Mouse (Mus musculus) intestine, embryonic 15.5 days (tissue): ENCODE measurements around the gene Mbnl3. TPM values are rescaled to one million over a fixed set of nuclear protein-coding genes. Genes with fewer than 3 reads are reported as not detected.

Experiments
- ATAC-seq: fragments of 200-750 bp; cut with Nextera tagmentation; 2 replicates; pipeline ENCODE4 v1.8.0; 2017; ENCODE audit warnings: moderate TSS enrichment, moderate library complexity
- H3K27ac ChIP-seq: fragments of 300-500 bp; sonication (generic); 2 replicates; pipeline ENCODE4 v1.5.1; 2015; ENCODE audit warnings: mild to moderate bottlenecking, inconsistent platforms
- H3K27me3 ChIP-seq: fragments of 300-500 bp; sonication (generic); replicated peaks from 2 replicates; pipeline ENCODE4 v1.6.1; 2015; ENCODE audit warnings: inconsistent platforms
- H3K36me3 ChIP-seq: fragments of 300-500 bp; sonication (generic); 2 replicates; pipeline ENCODE4 v1.6.1; 2015; ENCODE audit warnings: inconsistent platforms
- H3K4me1 ChIP-seq: fragments of 300-500 bp; sonication (generic); replicated peaks from 2 replicates; pipeline ENCODE4 v1.6.1; 2015; ENCODE audit warnings: inconsistent platforms
- H3K4me2 ChIP-seq: fragments of 300-500 bp; sonication (generic); replicated peaks from 2 replicates; pipeline ENCODE4 v1.6.1; 2015; ENCODE audit warnings: mild to moderate bottlenecking, inconsistent platforms
- H3K4me3 ChIP-seq: fragments of 300-500 bp; sonication (generic); replicated peaks from 2 replicates; pipeline ENCODE4 v1.5.1; 2015; ENCODE audit warnings: inconsistent platforms
- H3K9ac ChIP-seq: fragments of 300-500 bp; sonication (generic); 2 replicates; pipeline ENCODE4 v1.6.1; 2015; ENCODE audit warnings: inconsistent platforms
- H3K9me3 ChIP-seq: fragments of 300-500 bp; sonication (generic); 2 replicates; pipeline ENCODE4 v1.6.1; 2016; ENCODE audit warnings: inconsistent platforms
- WGBS: fragments of 180-500 bp; shearing (Covaris S2); methylation state at CpG from one replicate; pipeline ENCODE4 v1.1.7; 2015; 5-methylcytosine and 5-hydroxymethylcytosine counted together
- polyA plus RNA-seq: library from polyadenylated mRNA; unstranded; fragments of >200 nt; fragmentation: Nextera tagmentation; extraction: Ambion mirVana; gene quantifications from 2 replicates; pipeline ENCODE4 v1.2.1, GENCODE M21; 2015

Mbnl3 gene
- polyA plus RNA-seq, result 10.7 and 11.3 TPM in 2 replicates

- no peaks in the 10 kb centered on the region for H3K36me3 ChIP-seq
- ATAC-seq, result no peak
- H3K4me3 ChIP-seq, result peak within 1 kb of the TSS; percentile 54
Measured at GRCm38 (mm10) chrX:51206432-51206831, at the start of gene Mbnl3. TSS of gene Mbnl3 (minus strand) at chrX:51206532.

GRCm38 (mm10) chrX:51205548-51206324, 596 bp downstream of the Mbnl3 start:
- peak; percentile 87 for ATAC-seq
- peak overlapping the region; percentile 79 for H3K27ac ChIP-seq
- no peaks in the 10 kb centered on the region for H3K27me3 ChIP-seq
- 17% methylated on average over 78 of the region's 79 CpGs for WGBS
- no peaks in the 10 kb centered on the region for H3K9me3 ChIP-seq
- H3K36me3 ChIP-seq, result no peaks in the 10 kb centered on the region
- H3K4me2 ChIP-seq, result peak overlapping the region; percentile 68
- no peaks in the 10 kb centered on the region for H3K4me1 ChIP-seq
- H3K9ac ChIP-seq, result peak overlapping the region; percentile 50
- H3K4me3 ChIP-seq, result peak overlapping the region; percentile 54

More at GRCm38 (mm10) chrX:51206432-51206831, at the start of gene Mbnl3:
- 41% methylated on average over 11 of the region's 11 CpGs for WGBS
- Histone ChIP-seq H3K9ac (peak within 1 kb of the TSS; percentile 50), H3K4me2 (peak within 1 kb of the TSS; percentile 68), H3K9me3 (no peaks in the 10 kb centered on the region), H3K4me1 (no peaks in the 10 kb centered on the region), H3K27ac (peak within 1 kb of the TSS; percentile 79), H3K27me3 (no peaks in the 10 kb centered on the region)

- WGBS, result 15% methylated on average over 40 of the region's 67 CpGs
- peak; percentile 93 for ATAC-seq
Measured at GRCm38 (mm10) chrX:51204626-51205547, 1.4 kb downstream of the Mbnl3 start.

GRCm38 (mm10) chrX:51197012-51197411, 9.3 kb downstream of the Mbnl3 start:
- no peak for ATAC-seq
- Histone ChIP-seq H3K4me3 (no peak overlapping the region), H3K9me3 (no peaks in the 10 kb centered on the region), H3K36me3 (no peaks in the 10 kb centered on the region), H3K27ac (no peak overlapping the region), H3K27me3 (no peaks in the 10 kb centered on the region), H3K4me1 (no peaks in the 10 kb centered on the region), H3K4me2 (no peak overlapping the region), H3K9ac (no peak overlapping the region)

More at GRCm38 (mm10) chrX:51204626-51205547, 1.4 kb downstream of the Mbnl3 start:
- Histone ChIP-seq H3K27ac (peak overlapping the region; percentile 79), H3K27me3 (no peaks in the 10 kb centered on the region), H3K4me3 (peak overlapping the region; percentile 54), H3K4me1 (no peaks in the 10 kb centered on the region), H3K9me3 (no peaks in the 10 kb centered on the region), H3K4me2 (peak overlapping the region; percentile 68), H3K36me3 (no peaks in the 10 kb centered on the region), H3K9ac (peak overlapping the region; percentile 50)

GRCm38 (mm10) chrX:51171914-51172313, 34.4 kb downstream of the Mbnl3 start:
- ATAC-seq, result no peak
- Histone ChIP-seq H3K27ac (no peak overlapping the region), H3K4me2 (no peak overlapping the region), H3K9me3 (no peaks in the 10 kb centered on the region), H3K36me3 (no peaks in the 10 kb centered on the region), H3K27me3 (no peaks in the 10 kb centered on the region), H3K4me1 (no peaks in the 10 kb centered on the region), H3K4me3 (no peak overlapping the region), H3K9ac (no peak overlapping the region)
- WGBS, result 48% methylated on average over 2 of the region's 2 CpGs

GRCm38 (mm10) chrX:51171413-51171812, 34.9 kb downstream of the Mbnl3 start:
- Histone ChIP-seq H3K9ac (no peak overlapping the region), H3K4me2 (no peak overlapping the region), H3K9me3 (no peaks in the 10 kb centered on the region), H3K36me3 (no peaks in the 10 kb centered on the region), H3K4me3 (no peak overlapping the region), H3K27ac (no peak overlapping the region), H3K27me3 (no peaks in the 10 kb centered on the region), H3K4me1 (no peaks in the 10 kb centered on the region)
- WGBS, result 59% methylated on average over 6 of the region's 6 CpGs
- peak; percentile 58; the same call in 1 of the 2 replicates for ATAC-seq

- 89% methylated on average over 1 of the region's 1 CpGs for WGBS
- H3K4me2 ChIP-seq, result no peak overlapping the region
- no peak overlapping the region for H3K4me3 ChIP-seq
Measured at GRCm38 (mm10) chrX:51170404-51170803, 35.9 kb downstream of the Mbnl3 start.

GRCm38 (mm10) chrX:51169476-51170045, 36.8 kb downstream of the Mbnl3 start:
- no peak overlapping the region for H3K4me2 ChIP-seq
- H3K4me3 ChIP-seq, result no peak overlapping the region
- H3K4me1 ChIP-seq, result no peaks in the 10 kb centered on the region
- H3K9ac ChIP-seq, result no peak overlapping the region
- no peaks in the 10 kb centered on the region for H3K36me3 ChIP-seq
- 71% methylated on average over 5 of the region's 5 CpGs for WGBS
- ATAC-seq, result no peak
- no peaks in the 10 kb centered on the region for H3K27me3 ChIP-seq
- H3K9me3 ChIP-seq, result no peaks in the 10 kb centered on the region
- no peak overlapping the region for H3K27ac ChIP-seq

More at GRCm38 (mm10) chrX:51170404-51170803, 35.9 kb downstream of the Mbnl3 start:
- no peak overlapping the region for H3K9ac ChIP-seq
- no peaks in the 10 kb centered on the region for H3K27me3 ChIP-seq
- H3K4me1 ChIP-seq, result no peaks in the 10 kb centered on the region
- ATAC-seq, result no peak
- H3K27ac ChIP-seq, result no peak overlapping the region
- H3K9me3 ChIP-seq, result no peaks in the 10 kb centered on the region
- no peaks in the 10 kb centered on the region for H3K36me3 ChIP-seq

- Histone ChIP-seq H3K36me3 (no peaks in the 10 kb centered on the region), H3K4me1 (no peaks in the 10 kb centered on the region), H3K4me3 (no peak overlapping the region), H3K27me3 (no peaks in the 10 kb centered on the region), H3K9ac (no peak overlapping the region), H3K27ac (no peak overlapping the region), H3K9me3 (no peaks in the 10 kb centered on the region), H3K4me2 (no peak overlapping the region)
- ATAC-seq, result no peak
- 81% methylated on average over 3 of the region's 3 CpGs for WGBS
Measured at GRCm38 (mm10) chrX:51167976-51168375, 38.4 kb downstream of the Mbnl3 start.

GRCm38 (mm10) chrX:51164766-51165165, 41.6 kb downstream of the Mbnl3 start:
- 63% methylated on average over 5 of the region's 5 CpGs for WGBS
- Histone ChIP-seq H3K27me3 (no peaks in the 10 kb centered on the region), H3K9me3 (no peaks in the 10 kb centered on the region), H3K4me2 (no peak overlapping the region), H3K27ac (no peak overlapping the region), H3K4me3 (no peak overlapping the region), H3K9ac (no peak overlapping the region), H3K4me1 (no peaks in the 10 kb centered on the region), H3K36me3 (no peaks in the 10 kb centered on the region)
- no peak for ATAC-seq

GRCm38 (mm10) chrX:51148436-51148835, 57.9 kb downstream of the Mbnl3 start:
- no peaks in the 10 kb centered on the region for H3K36me3 ChIP-seq
- 65% methylated on average over 4 of the region's 4 CpGs for WGBS
- H3K4me1 ChIP-seq, result no peaks in the 10 kb centered on the region
- H3K4me3 ChIP-seq, result no peak overlapping the region
- H3K9me3 ChIP-seq, result no peaks in the 10 kb centered on the region
- no peak overlapping the region for H3K27ac ChIP-seq
- ATAC-seq, result no peak
- no peak overlapping the region for H3K9ac ChIP-seq
- no peaks in the 10 kb centered on the region for H3K27me3 ChIP-seq
- H3K4me2 ChIP-seq, result no peak overlapping the region

GRCm38 (mm10) chrX:51146351-51146750, 60.0 kb downstream of the Mbnl3 start:
- Histone ChIP-seq H3K4me2 (no peak overlapping the region), H3K27me3 (no peaks in the 10 kb centered on the region), H3K4me1 (no peaks in the 10 kb centered on the region), H3K4me3 (no peak overlapping the region), H3K36me3 (no peaks in the 10 kb centered on the region), H3K27ac (no peak overlapping the region), H3K9ac (no peak overlapping the region), H3K9me3 (no peaks in the 10 kb centered on the region)
- ATAC-seq, result no peak
- 41% methylated on average over 4 of the region's 4 CpGs for WGBS
